Mouse (Mus musculus) Patski (cell line): ENCODE data around the gene Il10rb. TPM values are rescaled to one million over a fixed set of nuclear protein-coding genes. Genes with fewer than 3 reads are reported as not detected.
A peak's percentile ranks its signal among the peaks of the same experiment; 100 is the strongest.

Source experiments
- ATAC-seq: fragments of 100-300 bp; one replicate; pipeline ENCODE4 v1.8.0; 2021
- CTCF ChIA-PET: fragments of 350-600 bp; sonication (Branson Sonifier 250); formaldehyde crosslinking; loops from one replicate; lab custom pipeline; 2022; ENCODE audit warnings: inconsistent platforms; lab: Charles Lee
- POLR2A ChIA-PET: fragments of 350-600 bp; sonication (Branson Sonifier 250); formaldehyde crosslinking; loops from one replicate; lab custom pipeline; 2022; ENCODE audit warnings: antibody characterized with exemption, inconsistent platforms; lab: Charles Lee
- DNase-seq: peaks from one replicate; pipeline ENCODE4 v3.0.0-alpha.2; 2011; ENCODE audit warnings: low read depth, low spot score
- H3K27me3 ChIP-seq: fragments of 371-371 bp; one replicate; pipeline ENCODE4 v1.5.1; 2021
- CTCF ChIP-seq: fragments of 100-300 bp; IDR thresholded peaks from one replicate; pipeline ENCODE4 v1.5.1; 2021
- in situ Hi-C: fragments of 300-500 bp; cut with MboI; formaldehyde crosslinking; loops from 3 replicates; pipeline ENCODE4 v1.11.1; 2018; ENCODE audit warnings: low pct_unique_long_range_greater_than_20kb, mixed read lengths
- polyA plus RNA-seq: library from polyadenylated mRNA; unstranded; gene quantifications from one replicate; pipeline ENCODE4 v1.2.3, GENCODE M21; 2021

The Il10rb gene
- polyA plus RNA-seq, 1 experiment from 2014 or later, result 50.0 TPM

DNA sequence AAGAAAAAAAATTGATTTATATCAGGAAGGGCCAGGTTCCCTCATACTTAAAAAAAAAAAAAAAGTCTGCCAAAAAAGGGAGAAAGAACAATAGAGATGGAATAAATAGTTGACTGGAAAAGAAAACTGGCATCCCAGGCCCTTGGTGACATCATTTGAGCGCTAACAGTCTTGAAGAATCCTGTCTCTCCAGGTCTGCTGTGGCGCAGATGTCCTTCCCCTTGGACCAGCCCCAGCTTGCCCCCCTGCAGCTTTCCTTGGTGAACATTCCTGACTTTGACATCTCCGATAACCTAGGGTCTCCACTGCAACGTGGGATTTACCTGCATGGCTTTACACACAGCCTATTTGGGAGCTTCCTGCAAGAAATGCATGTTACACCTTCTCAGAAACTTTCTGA lies 24.4 kb upstream of the Il10rb start:
- ChIA-PET CTCF (interaction anchor here (1.0 to 1.4 kb wide), 2 partner anchors 18 to 25 kb away, joined by 3 read pairs; no protein-coding TSS in a partner anchor), POLR2A (interaction anchor here (0.7 kb wide), 1 partner anchor 68 kb away, joined by 4 read pairs; no protein-coding TSS in a partner anchor)
- in situ Hi-C loops, result no loop called here
- ATAC-seq (no peak), DNase-seq (no peak)
- no peaks in the 10 kb centered on the region for H3K27me3 ChIP-seq
- no peak for TF ChIP-seq CTCF

GRCm38 (mm10) chr16:91382261-91382790 lies 23.6 kb upstream of the Il10rb start:
- TF ChIP-seq CTCF, result no peak
- ATAC-seq, result no peak
- CTCF ChIA-PET, result interaction anchor here (1.0 to 1.4 kb wide), 2 partner anchors 19 to 24 kb away, joined by 3 read pairs; no protein-coding TSS in a partner anchor
- no peaks in the 10 kb centered on the region for H3K27me3 ChIP-seq
- DNase-seq, result no peak
- POLR2A ChIA-PET, result interaction anchor here (0.7 kb wide), 1 partner anchor 67 kb away, joined by 4 read pairs; no protein-coding TSS in a partner anchor
- in situ Hi-C loops, result no loop called here

DNA sequence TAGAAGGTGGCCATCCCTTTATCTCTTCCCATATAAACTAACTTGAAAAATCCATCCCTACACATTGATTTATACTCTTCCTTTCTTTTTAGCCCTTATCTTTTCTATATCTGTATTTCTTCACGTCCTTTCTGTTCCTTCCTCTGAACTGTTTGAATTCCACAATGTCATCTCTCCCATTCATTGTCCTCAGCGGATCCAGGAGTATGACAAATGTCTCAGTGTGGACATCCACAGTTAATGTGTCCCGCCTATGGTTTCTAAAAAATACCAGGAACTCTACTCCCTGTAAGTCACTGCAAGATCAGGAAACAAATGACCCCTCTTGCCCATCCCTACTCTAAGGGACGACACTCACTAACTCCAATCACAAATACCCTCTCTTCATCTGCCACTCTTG lies 21.7 kb upstream of the Il10rb start:
- ChIA-PET CTCF (no interaction called here), POLR2A (no interaction called here)
- in situ Hi-C loops, result no loop called here
- TF ChIP-seq CTCF, result no peak
- H3K27me3 ChIP-seq, result no peaks in the 10 kb centered on the region
- ATAC-seq, result no peak
- no peak for DNase-seq

- no peak for TF ChIP-seq CTCF
- DNase-seq (no peak), ATAC-seq (no peak)
- in situ Hi-C loops, result no loop called here
- POLR2A ChIA-PET, result no interaction called here
- CTCF ChIA-PET, result no interaction called here
- no peaks in the 10 kb centered on the region for H3K27me3 ChIP-seq
These were observed 20.3 kb upstream of the Il10rb start for GRCm38 (mm10) chr16:91385621-91386020.

GRCm38 (mm10) chr16:91386419-91387120 lies 19.4 kb upstream of the Il10rb start:
- ATAC-seq (no peak), DNase-seq (no peak)
- TF ChIP-seq CTCF, result no peak
- ChIA-PET POLR2A (interaction anchor here (0.6 kb wide), 1 partner anchor 657 kb away, joined by 3 read pairs; no protein-coding TSS in a partner anchor), CTCF (interaction anchor here (1.3 kb wide), 1 partner anchor 11 kb away, joined by 3 read pairs; no protein-coding TSS in a partner anchor)
- no peaks in the 10 kb centered on the region for H3K27me3 ChIP-seq
- in situ Hi-C loops, result no loop called here

- ChIA-PET CTCF (interaction anchor here (1.3 kb wide), 1 partner anchor 11 kb away, joined by 3 read pairs; no protein-coding TSS in a partner anchor), POLR2A (interaction anchor here (0.6 kb wide), 1 partner anchor 656 kb away, joined by 3 read pairs; no protein-coding TSS in a partner anchor)
- no peak for DNase-seq
- ATAC-seq, result no peak
- TF ChIP-seq CTCF, result no peak
- H3K27me3 ChIP-seq, result no peaks in the 10 kb centered on the region
- in situ Hi-C loops, result no loop called here
These were observed 18.9 kb upstream of the Il10rb start for GRCm38 (mm10) chr16:91387121-91387486.

- in situ Hi-C loops, result no loop called here
- ChIA-PET CTCF (no interaction called here), POLR2A (interaction anchor here (0.7 to 1.5 kb wide), 2 partner anchors 16 to 261 kb away, joined by 3 to 5 read pairs; no protein-coding TSS in a partner anchor)
- TF ChIP-seq CTCF, result peak; percentile 50
- ATAC-seq (no peak), DNase-seq (no peak)
- H3K27me3 ChIP-seq, result no peaks in the 10 kb centered on the region
These were observed 15.9 kb upstream of the Il10rb start for GRCm38 (mm10) chr16:91390100-91390499.

DNA sequence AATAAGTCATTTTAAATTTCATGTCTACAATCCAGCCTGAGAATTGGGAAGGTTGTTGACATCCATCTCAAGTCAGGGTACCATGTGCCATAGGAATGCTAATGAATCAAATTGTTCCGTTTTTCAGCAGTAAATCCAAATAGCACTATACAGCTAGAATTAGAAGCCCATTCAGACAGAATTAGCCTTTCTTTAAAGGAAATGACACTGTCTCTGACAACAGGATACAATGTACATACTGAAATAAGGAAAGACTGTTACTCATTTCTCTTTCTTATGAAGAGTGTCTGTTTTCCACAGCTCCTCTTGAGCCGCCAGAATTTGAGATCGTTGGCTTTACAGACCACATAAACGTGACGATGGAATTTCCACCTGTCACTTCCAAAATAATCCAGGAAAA lies 14.5 kb upstream of the Il10rb start, which contains the start of gene Gm21970:
Gene Gm21970, plus strand, starts transcription at position 301 of the 400 bp plus-strand sequence.
- POLR2A ChIA-PET, result no interaction called here
- in situ Hi-C loops, result no loop called here
- CTCF ChIA-PET, result no interaction called here

GRCm38 (mm10) chr16:91394826-91395410 lies 11.0 kb upstream of the Il10rb start:
- CTCF ChIA-PET, result interaction anchor here (0.9 to 1.3 kb wide), 2 partner anchors 11 to 16 kb away, joined by 4 read pairs; partner anchors contain the start of gene Il10rb
- in situ Hi-C loops, result no loop called here
- ATAC-seq, result no peak
- POLR2A ChIA-PET, result no interaction called here
- no peak for DNase-seq
- TF ChIP-seq CTCF, result no peak
- no peaks in the 10 kb centered on the region for H3K27me3 ChIP-seq

More for the DNA sequence above, 14.5 kb upstream of the Il10rb start, which contains the start of gene Gm21970:
- no peak for DNase-seq
- no peak for TF ChIP-seq CTCF
- H3K27me3 ChIP-seq, result no peaks in the 10 kb centered on the region
- ATAC-seq, result no peak

- ChIA-PET POLR2A (no interaction called here), CTCF (interaction anchor here (0.9 kb wide), 1 partner anchor 15 kb away, joined by 4 read pairs; no protein-coding TSS in a partner anchor)
- DNase-seq (no peak), ATAC-seq (no peak)
- in situ Hi-C loops, result no loop called here
- no peaks in the 10 kb centered on the region for H3K27me3 ChIP-seq
- TF ChIP-seq CTCF, result no peak
These were observed 10.2 kb upstream of the Il10rb start for GRCm38 (mm10) chr16:91395633-91396392.
